1 mouse cellular context compared by ENCODE assay signal in the genomic region with DNA sequence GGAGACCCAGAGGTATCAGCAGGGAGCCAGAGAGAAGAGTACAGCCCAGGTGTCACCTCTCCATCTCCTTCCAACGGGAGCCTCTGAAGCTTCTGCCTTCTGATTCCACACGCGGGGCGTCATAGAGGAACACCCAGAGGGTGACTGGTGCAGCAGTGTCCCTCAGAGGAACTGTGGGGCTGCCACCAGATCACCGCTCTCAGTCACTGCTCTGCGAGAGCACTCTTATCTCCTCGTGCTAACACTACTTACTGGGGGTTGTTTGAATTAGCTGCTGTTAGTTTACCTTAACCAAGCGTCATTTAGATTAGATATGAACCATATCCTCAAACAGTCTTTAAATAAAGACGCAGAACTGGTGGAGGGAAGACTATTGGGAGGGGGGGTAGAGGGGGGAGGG.
TF ChIP-seq lines count a peak whose summit lies in the region.

No protein-coding gene starts in this region.

TF ChIP-seq in MEL, 35 proteins besides CTCF, POLR2A, EP300 and RAD21 (continued from another document):
- no peak for TF ChIP-seq MYB (IDR thresholded peaks at IDR 0.05; ENCODE audit: low read depth, low read length)
- no peak for TF ChIP-seq ZKSCAN1 (IDR thresholded peaks at IDR 0.05; ENCODE audit: low read depth, low read length)
- 0 out of 2 replicates have a peak, but pooled peaks have one; percentile 15 for TF ChIP-seq HCFC1 (IDR thresholded peaks at IDR 0.05; ENCODE audit: low read depth, low read length)
- TF ChIP-seq BHLHE40 (IDR thresholded peaks at IDR 0.05; ENCODE audit: borderline replicate concordance, low read depth, low read length): peak; percentile 27; the same call in 1 of the 2 replicates
- no peak; the same call in none of the 2 replicates for TF ChIP-seq TCF12 (IDR thresholded peaks at IDR 0.05; ENCODE audit: low read depth, low read length)
- TF ChIP-seq MEF2A (IDR thresholded peaks at IDR 0.05; ENCODE audit: extremely low read depth, insufficient replicate concordance, low read depth, low read length, poor library complexity, severe bottlenecking): no peak
- peak; percentile 80 for TF ChIP-seq GATA1 (IDR thresholded peaks at IDR 0.05; ENCODE audit: low read depth, low read length)
- no peak for TF ChIP-seq E2F4 (IDR thresholded peaks at IDR 0.05; ENCODE audit: borderline replicate concordance, low read depth, low read length)
- peak; percentile 50; the same call in 1 of the 2 replicates for TF ChIP-seq MYC (IDR thresholded peaks at IDR 0.05; ENCODE audit: low read depth, low read length)
- no peak for TF ChIP-seq POLR2AphosphoS2 (IDR thresholded peaks at IDR 0.05; ENCODE audit: low read length)
- TF ChIP-seq UBTF (IDR thresholded peaks at IDR 0.05; ENCODE audit: borderline replicate concordance, insufficient read depth, low read depth, low read length): 0 out of 2 replicates have a peak, but pooled peaks have one; percentile 50
- TF ChIP-seq KAT2A (conservative IDR thresholded peaks at IDR 0.05; ENCODE audit: low read depth, low read length): no peak
- peak; percentile 92 for TF ChIP-seq TBP (IDR thresholded peaks at IDR 0.05; ENCODE audit: low read depth, low read length)
- peak; percentile 77; the same call in 1 of the 2 replicates for TF ChIP-seq ETS1 (IDR thresholded peaks at IDR 0.05; ENCODE audit: low read depth, low read length)
